In genomic region chr3:126668692-126669091, GRCm38 (mm10) we compare ENCODE assay signal across 8 mouse cellular contexts.
A peak's percentile ranks its signal among the peaks of the same experiment; 100 is the strongest.
DNase-seq lines count a peak whose midpoint lies in the region; ATAC-seq and TF ChIP-seq lines count a peak whose summit lies in the region.

No protein-coding gene starts in this region.

- no peaks in the 10 kb centered on the region for H3K27me3 ChIP-seq in hindbrain, embryonic 16.5 days (replicated peaks; ENCODE audit: control insufficient read depth, insufficient read depth, low read length)
- H3K27me3 ChIP-seq in hindbrain, embryonic 11.5 days (ENCODE audit: control insufficient read depth, insufficient read depth, low read length), result no peaks in the 10 kb centered on the region
- H3K27me3 ChIP-seq in testis, adult 2 months (ENCODE audit: control insufficient read depth, insufficient read depth, low read length), result no peaks in the 10 kb centered on the region
- H3K27me3 ChIP-seq in kidney, embryonic 15.5 days, result no peaks in the 10 kb centered on the region

- no peak overlapping the region for H3K9ac ChIP-seq in hindbrain, embryonic 16.5 days (ENCODE audit: low read depth, low read length)
- no peak overlapping the region for H3K9ac ChIP-seq in hindbrain, embryonic 11.5 days (ENCODE audit: low read depth, low read length)
- H3K9ac ChIP-seq in kidney, embryonic 15.5 days, result no peak overlapping the region

- no peak for TF ChIP-seq CTCF in testis, adult 2 months (IDR thresholded peaks at IDR 0.05; ENCODE audit: control insufficient read depth, insufficient read depth, insufficient replicate concordance, low read depth, low read length)

- ATAC-seq in hindbrain, embryonic 16.5 days, result peak; percentile 15; the same call in 1 of the 2 replicates
- ATAC-seq in hindbrain, embryonic 11.5 days (ENCODE audit: low FRiP score), result no peak
- no peak for ATAC-seq in kidney, embryonic 15.5 days (replicated peaks; ENCODE audit: low FRiP score)

- no peak overlapping the region for H3K4me3 ChIP-seq in hindbrain, embryonic 16.5 days (ENCODE audit: low read length)
- no peak overlapping the region for H3K4me3 ChIP-seq in hindbrain, embryonic 11.5 days (ENCODE audit: low read depth, low read length)
- no peak overlapping the region; the same call in 1 of the 2 replicates for H3K4me3 ChIP-seq in testis, adult 2 months (ENCODE audit: control insufficient read depth, low read depth, low read length)
- no peak overlapping the region for H3K4me3 ChIP-seq in kidney, embryonic 15.5 days (replicated peaks)

- no peaks in the 10 kb centered on the region for H3K36me3 ChIP-seq in hindbrain, embryonic 16.5 days (ENCODE audit: control insufficient read depth, insufficient read depth, low read length)
- no peaks in the 10 kb centered on the region for H3K36me3 ChIP-seq in hindbrain, embryonic 11.5 days (ENCODE audit: control insufficient read depth, insufficient read depth, low read length)
- no peaks in the 10 kb centered on the region for H3K36me3 ChIP-seq in testis, adult 2 months (ENCODE audit: control insufficient read depth, insufficient read depth, low read length)
- no peaks in the 10 kb centered on the region for H3K36me3 ChIP-seq in kidney, embryonic 15.5 days

- DNase-seq in cerebellum, adult 11-12 months, result peak; percentile 54
- no peak for DNase-seq in cerebellum, adult 8-10 months
- no peak for DNase-seq in hindbrain, embryonic 11.5 days (ENCODE audit: low spot score)
- DNase-seq in testis, postnatal 14 days (ENCODE audit: low spot score), result no peak
- no peak for DNase-seq in MN1 (ENCODE audit: low spot score)

- 0 out of 2 replicates have a peak overlapping the region, but pooled peaks have one; percentile 29 for H3K27ac ChIP-seq in hindbrain, embryonic 16.5 days (ENCODE audit: low read depth, low read length)
- H3K27ac ChIP-seq in hindbrain, embryonic 11.5 days (ENCODE audit: low read depth, low read length), result no peak overlapping the region
- H3K27ac ChIP-seq in testis, adult 2 months (ENCODE audit: control insufficient read depth, insufficient read depth, low read depth, low read length), result peak overlapping the region; percentile 39; the same call in 1 of the 2 replicates
- H3K27ac ChIP-seq in kidney, embryonic 15.5 days, result no peak overlapping the region

- no peaks in the 10 kb centered on the region for H3K9me3 ChIP-seq in hindbrain, embryonic 16.5 days (ENCODE audit: control insufficient read depth, low read length)
- no peaks in the 10 kb centered on the region for H3K9me3 ChIP-seq in hindbrain, embryonic 11.5 days (ENCODE audit: control insufficient read depth, low read length)
- H3K9me3 ChIP-seq in kidney, embryonic 15.5 days (replicated peaks), result no peaks in the 10 kb centered on the region

- no peak for TF ChIP-seq POLR2A in testis, adult 2 months (IDR thresholded peaks at IDR 0.05; ENCODE audit: control insufficient read depth, low read depth, low read length)

- 51% methylated on average over 10 of the region's 10 CpGs for WGBS in hindbrain, embryonic 16.5 days
- 57% methylated on average over 10 of the region's 10 CpGs for WGBS in hindbrain, embryonic 11.5 days
- 66% methylated on average over 10 of the region's 10 CpGs for WGBS in kidney, embryonic 15.5 days

- H3K4me2 ChIP-seq in hindbrain, embryonic 16.5 days (ENCODE audit: low read length), result no peak overlapping the region
- no peak overlapping the region for H3K4me2 ChIP-seq in hindbrain, embryonic 11.5 days (replicated peaks; ENCODE audit: low read depth, low read length)
- H3K4me2 ChIP-seq in kidney, embryonic 15.5 days, result no peak overlapping the region

- peaks cover 25% of the 10 kb centered on the region for H3K4me1 ChIP-seq in hindbrain, embryonic 16.5 days (ENCODE audit: control insufficient read depth, insufficient read depth, low read depth, low read length)
- no peaks in the 10 kb centered on the region; the same call in 1 of the 2 replicates for H3K4me1 ChIP-seq in hindbrain, embryonic 11.5 days (replicated peaks; ENCODE audit: control insufficient read depth, insufficient read depth, low read length)
- no peaks in the 10 kb centered on the region; the same call in 1 of the 2 replicates for H3K4me1 ChIP-seq in testis, adult 2 months (ENCODE audit: control insufficient read depth, insufficient read depth, low read length)
- H3K4me1 ChIP-seq in kidney, embryonic 15.5 days, result peaks cover 15% of the 10 kb centered on the region

Comparison
In these comparisons a context has a peak if more than half of its experiments do, and no peak if none do; other contexts are left out.
1. H3K27ac ChIP-seq: peak in hindbrain, embryonic 16.5 days (single experiment) and testis, adult 2 months (single experiment); none in hindbrain, embryonic 11.5 days (single experiment) and kidney, embryonic 15.5 days (single experiment).